Mouse (Mus musculus): Measurements from ENCODE around the gene Gatad2a.

DNA sequence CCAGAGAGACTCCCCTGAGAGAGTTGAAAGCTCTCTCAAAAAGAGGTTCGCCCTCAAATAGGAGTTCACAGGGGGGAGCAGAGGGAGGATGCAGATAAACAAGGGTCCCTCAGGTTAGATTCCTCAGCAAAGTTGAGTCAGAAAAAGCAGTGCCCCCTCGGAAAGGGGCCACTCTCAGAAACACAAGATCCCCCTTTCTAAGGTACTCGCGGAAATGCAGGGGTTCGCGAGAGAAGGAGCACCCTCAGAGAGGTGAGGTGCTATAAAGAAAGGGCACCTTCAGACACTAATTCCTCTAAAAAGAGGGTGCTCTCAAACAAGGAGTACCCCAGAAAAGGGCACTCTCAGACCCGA lies 785 bp downstream of the Gatad2a start:
- TF ChIP-seq CTCF (IDR thresholded peaks at IDR 0.05; ENCODE audit: borderline replicate concordance, insufficient read depth, low read length) (no peak), POLR2A (IDR thresholded peaks at IDR 0.05; ENCODE audit: low read depth, low read length) (no peak)
